Mouse (Mus musculus) spleen, adult 2 months (tissue): ENCODE data around the gene Ptpdc1. TPM values are rescaled to one million over a fixed set of nuclear protein-coding genes. Genes with fewer than 3 reads are reported as not detected.

Experiments
- DNase-seq, 2 experiments: peaks; one replicate each; pipeline versions ENCODE4 v3.0.0 to v3.0.0-alpha.2; 2012 to 2021; ENCODE audit warnings: low spot score in 2 of 2, low read depth in 1 of 2
- H3K27ac ChIP-seq: fragments of 200-500 bp; 2 replicates; pipeline ENCODE4 v1.5.1; 2012; ENCODE audit warnings: low read length, inconsistent platforms; ENCODE audit not compliant: insufficient read depth
- H3K27me3 ChIP-seq: fragments of 200-500 bp; 2 replicates; pipeline ENCODE4 v1.6.1; 2012; ENCODE audit warnings: mild to moderate bottlenecking, moderate library complexity, low read length, inconsistent platforms; ENCODE audit not compliant: control insufficient read depth, insufficient read depth
- H3K36me3 ChIP-seq: fragments of 200-500 bp; 2 replicates; pipeline ENCODE4 v1.6.1; 2012; ENCODE audit warnings: mild to moderate bottlenecking, low read length, inconsistent platforms; ENCODE audit not compliant: control insufficient read depth, insufficient read depth
- H3K4me1 ChIP-seq: fragments of 200-500 bp; 2 replicates; pipeline ENCODE4 v1.6.1; 2011; ENCODE audit warnings: inconsistent platforms; ENCODE audit not compliant: control insufficient read depth, insufficient read depth, insufficient read length
- H3K4me3 ChIP-seq: fragments of 200-500 bp; 2 replicates; pipeline ENCODE4 v1.5.1; 2011; ENCODE audit warnings: mild to moderate bottlenecking, inconsistent platforms; ENCODE audit not compliant: insufficient read depth, insufficient read length; ENCODE audit errors: extremely low read depth
- CTCF ChIP-seq: fragments of 200-500 bp; IDR thresholded peaks from 2 replicates; pipeline ENCODE4 v1.5.1; 2011; ENCODE audit warnings: mild to moderate bottlenecking, inconsistent platforms; ENCODE audit not compliant: insufficient read depth, insufficient read length, insufficient replicate concordance; ENCODE audit errors: extremely low read depth
- POLR2A ChIP-seq: fragments of 200-500 bp; IDR thresholded peaks from 2 replicates; pipeline ENCODE4 v1.6.1; 2011; ENCODE audit warnings: low read depth, low read length, inconsistent platforms
- WGBS: fragments of 180-500 bp; shearing (Covaris S2); methylation state at CpG from one replicate; pipeline ENCODE4 v1.1.7; 2018; 5-methylcytosine and 5-hydroxymethylcytosine counted together
- polyA plus RNA-seq: library from polyadenylated mRNA; depleted of rRNA; stranded (reverse); fragments of >200 nt; gene quantifications from 2 replicates; pipeline ENCODE4 v1.2.3, GENCODE M21; 2012; rRNA removed

The Ptpdc1 gene
- 0.79 and 0.83 TPM in 2 replicates for polyA plus RNA-seq

DNA sequence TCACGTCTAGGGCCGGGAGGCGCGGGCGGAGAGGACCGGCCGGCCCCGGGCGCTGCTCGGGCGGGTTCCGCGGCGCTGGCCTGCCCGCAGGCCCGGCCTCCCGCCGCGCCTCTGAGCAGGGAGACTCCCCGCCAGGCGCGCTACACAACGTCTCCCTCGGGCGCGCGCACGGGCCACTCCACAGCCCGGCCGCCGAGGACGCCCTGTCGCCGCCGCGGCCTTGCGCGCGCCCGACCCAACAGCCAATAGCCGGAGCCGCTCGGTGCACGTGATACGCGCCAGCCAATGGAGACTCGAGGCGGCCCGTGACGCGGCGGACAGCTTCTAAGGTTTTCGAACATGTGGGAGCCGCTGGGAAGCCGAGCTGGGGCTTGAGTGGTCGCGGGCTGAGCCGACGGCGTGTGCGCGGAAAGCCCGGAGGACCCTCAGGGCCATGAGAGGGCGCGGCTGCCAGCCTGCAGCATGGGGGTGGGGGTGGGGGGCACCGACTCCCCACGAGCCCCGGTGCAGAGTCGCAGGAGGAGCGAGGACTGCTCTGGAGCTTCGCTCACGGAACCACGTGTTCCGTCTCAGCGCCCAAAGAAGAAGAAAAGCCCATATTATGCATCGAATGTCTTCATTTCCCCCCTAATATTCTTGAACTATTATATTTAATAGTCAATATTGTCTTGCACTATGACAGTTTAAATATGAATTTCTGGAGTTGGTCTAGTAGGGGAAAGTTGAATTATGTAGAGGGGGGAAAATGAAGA is at the start of gene Ptpdc1:
Gene Ptpdc1, minus strand, starts transcription at position 232 of the 752 bp plus-strand sequence.
- H3K27ac ChIP-seq, result peak within 1 kb of the TSS; percentile 23

DNA sequence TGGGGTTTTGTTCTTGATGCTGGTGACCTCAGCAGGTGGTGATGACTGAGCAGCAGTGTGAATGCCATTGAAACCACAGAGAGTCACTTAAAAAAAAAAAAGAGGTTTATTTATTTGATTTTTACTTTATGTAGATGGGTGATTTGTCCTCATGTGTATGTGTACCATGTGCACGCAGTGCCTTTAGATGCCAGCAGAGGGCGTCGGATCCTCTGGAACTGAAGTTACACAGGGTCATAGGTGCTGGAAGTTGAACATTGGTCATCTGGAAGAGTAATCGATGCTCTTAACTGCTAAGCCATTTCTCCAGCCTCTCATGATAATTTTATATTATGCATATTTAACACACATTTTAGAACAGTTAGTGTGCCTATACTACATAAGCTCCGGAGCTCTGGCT is 49.1 kb upstream of the Ptpdc1 start:
- no peaks in the 10 kb centered on the region for H3K36me3 ChIP-seq
- no peak overlapping the region for H3K4me3 ChIP-seq
- no peak overlapping the region for H3K27ac ChIP-seq
- peaks cover 12% of the 10 kb centered on the region for H3K27me3 ChIP-seq
- WGBS, result 79% methylated on average over 5 of the region's 5 CpGs
- DNase-seq, result no peak
- TF ChIP-seq POLR2A (no peak), CTCF (no peak)
- H3K4me1 ChIP-seq, result no peaks in the 10 kb centered on the region

More for the DNA sequence above, at the start of gene Ptpdc1:
- peak; percentile 80 to 97 for DNase-seq
- H3K4me3 ChIP-seq, result peak within 1 kb of the TSS; percentile 76
- peaks cover 3% of the 10 kb centered on the region; the same call in 1 of the 2 replicates for H3K4me1 ChIP-seq
- H3K36me3 ChIP-seq, result no peaks in the 10 kb centered on the region
- 1% methylated on average over 76 of the region's 76 CpGs for WGBS
- TF ChIP-seq CTCF (no peak), POLR2A (no peak)
- peaks cover 9% of the 10 kb centered on the region for H3K27me3 ChIP-seq

DNA sequence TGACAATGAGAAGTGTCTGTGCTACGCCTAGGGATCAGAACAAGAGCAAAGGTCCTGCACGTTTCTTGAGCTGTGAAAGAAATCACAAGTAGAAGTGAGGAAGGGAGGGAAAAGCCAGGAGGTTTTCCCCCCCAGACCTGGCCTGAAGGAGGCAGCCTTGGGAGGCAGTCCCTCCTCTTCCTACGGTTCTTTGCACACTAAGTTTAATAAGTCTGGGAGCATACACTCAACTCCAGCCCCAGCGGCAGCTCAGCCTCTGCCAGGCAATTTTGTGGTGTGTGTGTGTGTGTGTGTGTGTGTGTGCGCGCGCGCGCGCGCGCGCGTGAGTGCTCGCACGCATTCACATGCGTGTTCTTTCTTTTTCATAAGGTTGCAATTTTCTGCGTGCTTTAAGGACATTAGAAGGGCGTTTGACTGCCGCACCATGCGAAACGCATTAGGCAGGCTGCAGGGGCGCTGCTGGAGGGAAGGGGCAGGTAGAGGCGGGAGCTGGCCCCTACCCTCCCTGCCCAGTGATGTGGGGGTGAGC is 46.9 kb upstream of the Ptpdc1 start:
- Histone ChIP-seq H3K4me3 (no peak overlapping the region), H3K36me3 (no peaks in the 10 kb centered on the region), H3K27me3 (peaks cover 26% of the 10 kb centered on the region), H3K4me1 (no peaks in the 10 kb centered on the region; the same call in 1 of the 2 replicates), H3K27ac (no peak overlapping the region)
- DNase-seq, result no peak
- TF ChIP-seq POLR2A (no peak), CTCF (no peak)
- 5% methylated on average over 24 of the region's 24 CpGs for WGBS

DNA sequence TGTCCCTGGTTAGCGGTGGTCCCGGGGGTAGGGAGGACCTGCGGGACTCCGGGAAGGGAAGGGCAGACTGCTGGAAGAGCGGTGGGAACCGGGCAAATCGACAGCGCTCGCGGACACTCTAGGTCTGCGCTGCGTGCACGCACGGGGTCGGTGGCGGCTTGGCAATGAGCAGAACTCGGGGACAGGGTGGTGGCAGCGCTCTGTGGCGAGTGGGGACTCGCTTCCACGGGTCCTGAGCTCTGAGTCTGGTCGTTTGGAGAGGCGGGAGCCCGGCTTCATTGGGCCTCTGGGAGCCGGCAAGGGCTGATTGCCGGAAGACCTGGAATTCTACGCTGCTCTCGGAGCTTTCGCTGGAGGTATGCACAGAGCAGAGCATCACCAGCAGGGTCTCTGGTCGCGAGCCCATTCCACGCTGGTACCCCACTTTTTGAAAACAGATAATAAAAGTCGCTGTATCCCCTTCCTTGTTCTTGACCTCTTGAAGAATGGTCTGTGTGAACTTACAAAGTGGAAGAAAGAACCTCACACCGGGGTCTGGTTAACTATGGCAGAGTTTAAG is 43.6 kb upstream of the Ptpdc1 start:
- 3% methylated on average over 34 of the region's 34 CpGs for WGBS
- Histone ChIP-seq H3K27me3 (peaks cover 37% of the 10 kb centered on the region), H3K4me3 (no peak overlapping the region), H3K36me3 (no peaks in the 10 kb centered on the region), H3K4me1 (no peaks in the 10 kb centered on the region; the same call in 1 of the 2 replicates), H3K27ac (no peak overlapping the region)
- DNase-seq, result no peak
- TF ChIP-seq CTCF (no peak), POLR2A (no peak)

DNA sequence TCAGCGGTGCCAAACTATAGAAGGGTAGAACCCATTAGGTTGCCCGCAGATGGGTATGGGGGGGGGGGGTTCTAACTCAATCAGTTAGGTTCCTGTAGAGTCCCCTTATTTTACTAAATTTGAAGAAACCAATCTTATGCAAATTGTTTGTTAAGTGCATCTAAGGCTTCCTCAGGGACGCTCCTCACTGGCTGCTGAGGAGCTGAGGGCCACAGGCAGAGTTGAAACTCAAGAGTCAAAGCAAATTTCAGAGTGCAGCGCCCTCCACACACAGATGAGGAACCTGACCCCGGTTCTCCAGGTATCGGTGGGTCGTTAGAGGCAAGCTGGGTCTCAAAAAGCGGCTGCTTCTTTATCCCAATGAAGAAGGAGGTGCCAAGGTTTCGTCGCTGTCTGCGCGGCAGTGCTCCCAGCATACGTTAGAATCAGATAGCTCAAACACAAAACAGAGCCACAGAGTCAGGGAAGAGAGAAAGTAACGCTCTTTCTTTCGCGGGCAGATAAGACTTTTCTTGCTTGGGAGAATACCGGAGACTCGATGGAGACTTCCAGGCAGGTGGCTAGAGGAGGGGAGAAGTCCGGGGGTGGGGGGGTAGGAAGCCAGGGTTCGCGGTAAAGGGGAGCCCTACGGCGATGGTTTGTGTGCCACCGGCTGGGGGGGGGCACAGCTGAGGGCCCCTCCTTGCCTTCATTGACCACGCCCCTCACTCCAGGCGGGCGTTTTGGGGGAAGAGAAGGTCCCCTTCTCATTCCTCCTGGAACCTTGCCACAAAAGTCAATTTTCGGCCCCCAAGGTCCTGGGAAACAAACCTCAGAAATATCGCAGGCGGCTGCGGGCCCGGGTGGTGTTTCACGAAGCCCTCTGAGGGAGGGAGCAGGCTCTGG is 42.9 kb upstream of the Ptpdc1 start:
- DNase-seq, result no peak
- H3K4me1 ChIP-seq, result no peaks in the 10 kb centered on the region; the same call in 1 of the 2 replicates
- no peak overlapping the region; the same call in 1 of the 2 replicates for H3K4me3 ChIP-seq
- H3K27ac ChIP-seq, result no peak overlapping the region
- H3K27me3 ChIP-seq, result peaks cover 42% of the 10 kb centered on the region
- no peak for TF ChIP-seq CTCF
- no peak for TF ChIP-seq POLR2A
- H3K36me3 ChIP-seq, result no peaks in the 10 kb centered on the region
- 4% methylated on average over 33 of the region's 33 CpGs for WGBS

GRCm38 (mm10) chr13:48667461-48667860 is 42.0 kb upstream of the Ptpdc1 start:
- TF ChIP-seq CTCF, result no peak
- no peak for TF ChIP-seq POLR2A
- H3K27ac ChIP-seq, result no peak overlapping the region
- peaks cover 48% of the 10 kb centered on the region for H3K27me3 ChIP-seq
- H3K4me1 ChIP-seq, result no peaks in the 10 kb centered on the region; the same call in none of the 2 replicates
- no peak overlapping the region for H3K4me3 ChIP-seq
- 14% methylated on average over 4 of the region's 4 CpGs for WGBS
- H3K36me3 ChIP-seq, result no peaks in the 10 kb centered on the region
- DNase-seq, result no peak
